36 mouse cellular contexts compared by ENCODE assay signal in genomic region chr16:22832932-22833525, GRCm38 (mm10). TPM values are rescaled to one million over a fixed set of nuclear protein-coding genes. Genes with fewer than 3 reads are reported as not detected.
A peak's percentile ranks its signal among the peaks of the same experiment; 100 is the strongest.
DNase-seq lines count a peak whose midpoint lies in the region; ATAC-seq and TF ChIP-seq lines count a peak whose summit lies in the region.
"Had no signal": no experiment of that assay in that cellular context is flagged by ENCODE, and none has a peak within 500 bp of the region (broad histone marks: within the 10 kb centered on the region; RNA-seq: fewer than 3 reads in every experiment).

No protein-coding gene starts in this region.

- no peak overlapping the region for H3K4me3 ChIP-seq in heart, embryonic 11.5 days (ENCODE audit: low read depth, low read length)
- H3K4me3 ChIP-seq in MEL (ENCODE audit: control insufficient read depth in 1 of 2, insufficient read depth in 1 of 2, low read depth in 2 of 2, low read length in 2 of 2), result no peak overlapping the region
- no peak overlapping the region for H3K4me3 ChIP-seq in forebrain, embryonic 11.5 days (ENCODE audit: low read depth, low read length)
- H3K4me3 ChIP-seq: embryonic facial prominence, embryonic 10.5 days; embryonic facial prominence, embryonic 13.5 days; erythroblast, embryonic 14.5 days; forebrain, embryonic 13.5 days; heart, embryonic 13.5 days; hindbrain, embryonic 12.5 days; hindbrain, embryonic 15.5 days had no signal

- no peak for TF ChIP-seq EP300 in MEL (IDR thresholded peaks at IDR 0.05; ENCODE audit: low read depth in 1 of 2, low read length in 2 of 2)

- H3K36me3 ChIP-seq in heart, embryonic 11.5 days (ENCODE audit: control insufficient read depth, insufficient read depth, low read length), result no peaks in the 10 kb centered on the region; the same call in 1 of the 2 replicates
- peaks cover 0 to 43% of the 10 kb centered on the region in 2 experiments; a peak in 2 of 4 replicates for H3K36me3 ChIP-seq in MEL (ENCODE audit: control insufficient read depth in 1 of 2, insufficient read depth in 2 of 2, low read length in 2 of 2)
- no peaks in the 10 kb centered on the region for H3K36me3 ChIP-seq in forebrain, embryonic 11.5 days (ENCODE audit: control insufficient read depth, insufficient read depth, low read length)

- peak; percentile 80 for DNase-seq in heart, adult 11 months
- DNase-seq in kidney, adult 9 months, result peak; percentile 31
- no peak for DNase-seq in kidney, adult 11 months
- peak; percentile 17 for DNase-seq in MEL (ENCODE audit: low read depth, low spot score)
- peak; percentile 74 for DNase-seq in yolk sac, embryonic 10.5 days (ENCODE audit: low spot score)
- no peak for DNase-seq in forebrain, embryonic 11.5 days (ENCODE audit: low spot score)
- DNase-seq in adipocyte (ENCODE audit: low spot score), result no peak
- DNase-seq: adrenal gland, adult 8-10 months; adrenal gland, postnatal 25 days; cerebellum, adult 11-12 months; cerebellum, adult 8-10 months; cerebellum, postnatal 10 days; cerebellum, postnatal 36 days; embryo, embryonic 11 days; gastrocnemius, postnatal 10 days; gastrocnemius, postnatal 36 days; heart, postnatal 14 days had no signal

- H3K27ac ChIP-seq in heart, embryonic 11.5 days (ENCODE audit: low read depth, low read length), result no peak overlapping the region
- no peak overlapping the region for H3K27ac ChIP-seq in MEL (ENCODE audit: control insufficient read depth, low read depth, low read length)
- H3K27ac ChIP-seq in forebrain, embryonic 11.5 days (ENCODE audit: low read depth, low read length), result no peak overlapping the region
- H3K27ac ChIP-seq: embryonic facial prominence, embryonic 10.5 days; embryonic facial prominence, embryonic 13.5 days; forebrain, embryonic 13.5 days; heart, embryonic 13.5 days; hindbrain, embryonic 12.5 days; hindbrain, embryonic 15.5 days had no signal

- H3K27me3 ChIP-seq in heart, embryonic 11.5 days (ENCODE audit: control insufficient read depth, insufficient read depth, low read length), result no peaks in the 10 kb centered on the region
- no peaks in the 10 kb centered on the region for H3K27me3 ChIP-seq in MEL (ENCODE audit: control insufficient read depth in 1 of 2, insufficient read depth in 2 of 2, low read length in 2 of 2)
- no peaks in the 10 kb centered on the region for H3K27me3 ChIP-seq in forebrain, embryonic 11.5 days (ENCODE audit: control insufficient read depth, insufficient read depth, low read length)
- H3K27me3 ChIP-seq: embryonic facial prominence, embryonic 13.5 days; forebrain, embryonic 13.5 days; heart, embryonic 13.5 days; hindbrain, embryonic 12.5 days; hindbrain, embryonic 15.5 days had no signal

- no peaks in the 10 kb centered on the region; the same call in 1 of the 2 replicates for H3K79me2 ChIP-seq in MEL (ENCODE audit: control insufficient read depth, insufficient read depth, low read length, poor library complexity)

- TF ChIP-seq CTCF in MEL (IDR thresholded peaks at IDR 0.05 in 2 of 3, conservative IDR thresholded peaks at IDR 0.05 in 1 of 3; ENCODE audit: control insufficient read depth in 1 of 3, insufficient read depth in 1 of 3, low read depth in 2 of 3, low read length in 3 of 3, poor library complexity in 1 of 3, severe bottlenecking in 1 of 3), result no peak

- no peak overlapping the region for H3K9ac ChIP-seq in heart, embryonic 11.5 days (ENCODE audit: low read depth, low read length)
- H3K9ac ChIP-seq in MEL (ENCODE audit: control insufficient read depth, low read depth, low read length, poor library complexity, severe bottlenecking), result no peak overlapping the region
- no peak overlapping the region for H3K9ac ChIP-seq in forebrain, embryonic 11.5 days (ENCODE audit: low read length)
- H3K9ac ChIP-seq: embryonic facial prominence, embryonic 13.5 days; forebrain, embryonic 13.5 days; heart, embryonic 13.5 days; hindbrain, embryonic 12.5 days; hindbrain, embryonic 15.5 days had no signal

- no peak overlapping the region for H3K4me2 ChIP-seq in heart, embryonic 11.5 days
- no peak overlapping the region for H3K4me2 ChIP-seq in forebrain, embryonic 11.5 days (ENCODE audit: low read depth, low read length, severe bottlenecking)
- H3K4me2 ChIP-seq: embryonic facial prominence, embryonic 13.5 days; forebrain, embryonic 13.5 days; heart, embryonic 13.5 days; hindbrain, embryonic 12.5 days; hindbrain, embryonic 15.5 days had no signal

- TF ChIP-seq POLR2A in MEL (IDR thresholded peaks at IDR 0.05; ENCODE audit: control insufficient read depth in 1 of 2, insufficient read depth in 1 of 2, low read depth in 1 of 2, low read length in 2 of 2, poor library complexity in 1 of 2), result no peak

- no peaks in the 10 kb centered on the region for H3K4me1 ChIP-seq in heart, embryonic 11.5 days (ENCODE audit: control insufficient read depth, insufficient read depth, low read length)
- no peaks in the 10 kb centered on the region for H3K4me1 ChIP-seq in MEL (ENCODE audit: control insufficient read depth in 1 of 2, insufficient read depth in 2 of 2, low read length in 2 of 2)
- H3K4me1 ChIP-seq in forebrain, embryonic 11.5 days (replicated peaks; ENCODE audit: control insufficient read depth, insufficient read depth, low read length), result no peaks in the 10 kb centered on the region
- H3K4me1 ChIP-seq: embryonic facial prominence, embryonic 10.5 days; embryonic facial prominence, embryonic 13.5 days; forebrain, embryonic 13.5 days; heart, embryonic 13.5 days; hindbrain, embryonic 12.5 days; hindbrain, embryonic 15.5 days had no signal

- no peak for TF ChIP-seq RAD21 in MEL (IDR thresholded peaks at IDR 0.05; ENCODE audit: low read depth, low read length)

- no peak for ATAC-seq in heart, embryonic 11.5 days (replicated peaks; ENCODE audit: insufficient number of reproducible peaks, low FRiP score, low TSS enrichment)
- ATAC-seq in forebrain, embryonic 11.5 days (replicated peaks; ENCODE audit: low FRiP score), result no peak
- ATAC-seq: CD4-positive, CD25-positive, alpha-beta regulatory T cell, adult 4 months; forebrain, embryonic 13.5 days; forebrain, embryonic 16.5 days had no signal

- H3K9me3 ChIP-seq in heart, embryonic 11.5 days (replicated peaks; ENCODE audit: control insufficient read depth, low read length), result no peaks in the 10 kb centered on the region
- no peaks in the 10 kb centered on the region for H3K9me3 ChIP-seq in MEL (replicated peaks; ENCODE audit: insufficient read depth, low read length)
- no peaks in the 10 kb centered on the region for H3K9me3 ChIP-seq in forebrain, embryonic 11.5 days (ENCODE audit: control insufficient read depth, low read length)
- H3K9me3 ChIP-seq: embryonic facial prominence, embryonic 10.5 days; embryonic facial prominence, embryonic 13.5 days; forebrain, embryonic 13.5 days; heart, embryonic 13.5 days; hindbrain, embryonic 12.5 days; hindbrain, embryonic 15.5 days had no signal

- WGBS in heart, embryonic 11.5 days (ENCODE audit: insufficient replicate concordance), result 92% methylated on average over 3 of the region's 3 CpGs
- WGBS in forebrain, embryonic 11.5 days, result 92% methylated on average over 3 of the region's 3 CpGs

TF ChIP-seq in MEL, 35 proteins besides CTCF, POLR2A, EP300 and RAD21 (continues in another document):
- TF ChIP-seq RCOR1 (IDR thresholded peaks at IDR 0.05; ENCODE audit: low read depth, low read length) (no peak), POLR2AphosphoS2 (IDR thresholded peaks at IDR 0.05; ENCODE audit: low read length) (no peak), MAFK (IDR thresholded peaks at IDR 0.05; ENCODE audit: borderline replicate concordance, low read depth, low read length) (no peak), USF2 (IDR thresholded peaks at IDR 0.05; ENCODE audit: borderline replicate concordance in 1 of 2, insufficient read depth in 1 of 2, low read depth in 1 of 2, low read length in 2 of 2) (no peak), ZKSCAN1 (IDR thresholded peaks at IDR 0.05; ENCODE audit: low read depth, low read length) (no peak), USF1 (IDR thresholded peaks at IDR 0.05; ENCODE audit: low read depth, low read length) (no peak), ELF1 (IDR thresholded peaks at IDR 0.05; ENCODE audit: low read depth, low read length) (no peak), GATA1 (IDR thresholded peaks at IDR 0.05; ENCODE audit: low read depth, low read length) (no peak), CHD2 (IDR thresholded peaks at IDR 0.05; ENCODE audit: low read length) (no peak), MEF2A (IDR thresholded peaks at IDR 0.05; ENCODE audit: extremely low read depth, insufficient replicate concordance, low read depth, low read length, poor library complexity, severe bottlenecking) (no peak), TAL1 (IDR thresholded peaks at IDR 0.05; ENCODE audit: low read length) (no peak), CHD1 (IDR thresholded peaks at IDR 0.05; ENCODE audit: low read depth, low read length) (no peak), MXI1 (IDR thresholded peaks at IDR 0.05; ENCODE audit: low read depth, low read length) (no peak)

RNA-seq across cellular contexts. Expression of gene Crygs, which starts 21.7 kb away (rescaled TPM):
- polyA plus RNA-seq in heart, embryonic 11.5 days (2014; fragmentation: Nextera tagmentation; extraction: Ambion mirVana), result 0.24 TPM in 1 of 2 replicates, not detected in the other
- total RNA-seq in MEL (2012; rRNA removed), result not detected in 2 replicates
- not detected for polyA plus RNA-seq in MEL (2012; ENCODE audit: insufficient read depth in 1 of 2, insufficient read length in 2 of 2, low read depth in 1 of 2, low replicate concordance in 2 of 2, missing spikeins in 1 of 2)
- not detected in 2 replicates for polyA plus RNA-seq in forebrain, embryonic 11.5 days (2014; fragmentation: Nextera tagmentation; extraction: Ambion mirVana)
- total RNA-seq: adrenal gland, adult 8-10 months; adrenal gland, postnatal 25 days; gastrocnemius, adult 18-20 months; gastrocnemius, postnatal 10 days; gastrocnemius, postnatal 36 days; granulocyte monocyte progenitor cell, adult 5-6 weeks; heart, adult 8-10 months; heart, postnatal 14 days; hematopoietic stem cell, adult 5-6 weeks had no signal
- polyA plus RNA-seq: brain, embryonic 14.5 days; C2C12; CD4-positive, CD25-positive, alpha-beta regulatory T cell, adult 4 months; embryonic facial prominence, embryonic 13.5 days; erythroblast, embryonic 14.5 days; forebrain, embryonic 13.5 days; forebrain, embryonic 16.5 days; heart, embryonic 13.5 days; heart, embryonic 16.5 days; hindbrain, embryonic 12.5 days; hindbrain, embryonic 15.5 days; intestine, embryonic 14.5 days had no signal

RNA-seq across cellular contexts. Expression of gene Tbccd1, which starts 24.4 kb away (rescaled TPM):
- polyA plus RNA-seq in heart, embryonic 11.5 days (2014; fragmentation: Nextera tagmentation; extraction: Ambion mirVana), result 16.7 and 19.2 TPM in 2 replicates
- 20.4 and 28.7 TPM in 2 replicates for total RNA-seq in MEL (2012; rRNA removed)
- polyA plus RNA-seq in MEL (2012; ENCODE audit: insufficient read depth in 1 of 2, insufficient read length in 2 of 2, low read depth in 1 of 2, low replicate concordance in 2 of 2, missing spikeins in 1 of 2), result 10 to 100 TPM in 1 of 2 experiments, not detected in 1; 23.8 TPM
- 35.0 and 37.0 TPM in 2 replicates for polyA plus RNA-seq in forebrain, embryonic 11.5 days (2014; fragmentation: Nextera tagmentation; extraction: Ambion mirVana)

RNA-seq across cellular contexts. Expression of gene Dnajb11, which starts 24.6 kb away (rescaled TPM):
- polyA plus RNA-seq in heart, embryonic 11.5 days (2014; fragmentation: Nextera tagmentation; extraction: Ambion mirVana), result 130 and 148 TPM in 2 replicates
- 116 and 147 TPM in 2 replicates for total RNA-seq in MEL (2012; rRNA removed)
- 100 to 1,000 TPM in 1 of 2 experiments, 10 to 100 TPM in 1; 90.2 to 139 TPM for polyA plus RNA-seq in MEL (2012; ENCODE audit: insufficient read depth in 1 of 2, insufficient read length in 2 of 2, low read depth in 1 of 2, low replicate concordance in 2 of 2, missing spikeins in 1 of 2)
- 95.6 and 97.3 TPM in 2 replicates for polyA plus RNA-seq in forebrain, embryonic 11.5 days (2014; fragmentation: Nextera tagmentation; extraction: Ambion mirVana)

RNA-seq across cellular contexts. Expression of gene Ahsg, which starts 58.0 kb away (rescaled TPM):
- polyA plus RNA-seq in heart, embryonic 11.5 days (2014; fragmentation: Nextera tagmentation; extraction: Ambion mirVana), result 0.54 and 2.2 TPM in 2 replicates
- total RNA-seq in MEL (2012; rRNA removed), result 0.16 TPM in 1 of 2 replicates, not detected in the other
- under 1 TPM in 1 of 2 experiments, not detected in 1; 0.13 TPM for polyA plus RNA-seq in MEL (2012; ENCODE audit: insufficient read depth in 1 of 2, insufficient read length in 2 of 2, low read depth in 1 of 2, low replicate concordance in 2 of 2, missing spikeins in 1 of 2)
- not detected in 2 replicates for polyA plus RNA-seq in forebrain, embryonic 11.5 days (2014; fragmentation: Nextera tagmentation; extraction: Ambion mirVana)
- total RNA-seq: granulocyte monocyte progenitor cell, adult 5-6 weeks; hematopoietic stem cell, adult 5-6 weeks had no signal
- polyA plus RNA-seq: C2C12; CD4-positive, CD25-positive, alpha-beta regulatory T cell, adult 4 months; cortical plate, adult 2 months; embryonic facial prominence, embryonic 10.5 days; embryonic facial prominence, embryonic 13.5 days; forebrain, embryonic 13.5 days; hindbrain, embryonic 12.5 days had no signal

Comparison
In these comparisons a context has a peak if more than half of its experiments do, and no peak if none do; other contexts are left out.
1. DNase-seq: peak in heart, adult 11 months (single experiment), kidney, adult 9 months (single experiment), MEL (single experiment) and yolk sac, embryonic 10.5 days (single experiment); none in kidney, adult 11 months (single experiment), forebrain, embryonic 11.5 days (single experiment) and adipocyte (single experiment).